Mouse (Mus musculus) spleen, embryonic (tissue): Measurements from ENCODE around the gene Npc1l1.

Source experiments
- CTCF ChIA-PET: fragments of 350-600 bp; sonication (Branson Sonifier 250); formaldehyde crosslinking; loops from one replicate; lab custom pipeline; 2022; lab: Charles Lee

The Npc1l1 gene

GRCm38 (mm10) chr11:6230012-6230411 lies at the start of gene Npc1l1:
Gene Npc1l1 (minus strand): TSS chr11:6230143.
- CTCF ChIA-PET: no interaction called here

- CTCF ChIA-PET: no interaction called here
Observed at GRCm38 (mm10) chr11:6276466-6276865, 46.5 kb upstream of the Npc1l1 start.

GRCm38 (mm10) chr11:6275094-6275484 lies 45.1 kb upstream of the Npc1l1 start:
- CTCF ChIA-PET: interaction anchor here (0.6 to 1.7 kb wide), 5 partner anchors 8 to 192 kb away, joined by 3 to 6 read pairs (median 4); no protein-coding TSS in a partner anchor

GRCm38 (mm10) chr11:6274387-6275093 lies 44.6 kb upstream of the Npc1l1 start, which contains the start of gene Tmed4:
Gene Tmed4 (minus strand): TSS chr11:6274870.
- CTCF ChIA-PET: interaction anchor here (0.6 to 1.7 kb wide), 5 partner anchors 8 to 191 kb away, joined by 3 to 6 read pairs (median 4); no protein-coding TSS in a partner anchor

- CTCF ChIA-PET: interaction anchor here (1.7 kb wide), 1 partner anchor 8 kb away, joined by 4 read pairs; no protein-coding TSS in a partner anchor
Observed at GRCm38 (mm10) chr11:6273607-6274006, 43.7 kb upstream of the Npc1l1 start.

- CTCF ChIA-PET: interaction anchor here (0.6 to 1.4 kb wide), 3 partner anchors 7 to 935 kb away, joined by 3 to 19 read pairs (median 11); partner anchors contain the start of gene Tmed4
Observed at GRCm38 (mm10) chr11:6267320-6268254, 37.6 kb upstream of the Npc1l1 start, which contains the start of gene Ddx56. Gene Ddx56 (minus strand): TSS chr11:6267772.

- CTCF ChIA-PET: interaction anchor here (1.4 kb wide), 1 partner anchor 8 kb away, joined by 3 read pairs; the partner anchor contains the start of gene Tmed4
Observed at GRCm38 (mm10) chr11:6266621-6267020, 36.7 kb upstream of the Npc1l1 start.

GRCm38 (mm10) chr11:6261434-6262082 lies 31.6 kb upstream of the Npc1l1 start:
- CTCF ChIA-PET: interaction anchor here (1.8 kb wide), 1 partner anchor 14 kb away, joined by 6 read pairs; the partner anchor contains the start of gene Tmed4

- CTCF ChIA-PET: no interaction called here
Observed at GRCm38 (mm10) chr11:6259413-6259812, 29.5 kb upstream of the Npc1l1 start.

GRCm38 (mm10) chr11:6256490-6257072 lies 26.6 kb upstream of the Npc1l1 start:
- CTCF ChIA-PET: no interaction called here

GRCm38 (mm10) chr11:6254602-6255001 lies 24.7 kb upstream of the Npc1l1 start:
- CTCF ChIA-PET: interaction anchor here (0.8 kb wide), 1 partner anchor 272 kb away, joined by 3 read pairs; no protein-coding TSS in a partner anchor

- CTCF ChIA-PET: no interaction called here
Observed at GRCm38 (mm10) chr11:6252824-6253223, 22.9 kb upstream of the Npc1l1 start.

GRCm38 (mm10) chr11:6252248-6252647 lies 22.3 kb upstream of the Npc1l1 start:
- CTCF ChIA-PET: no interaction called here

GRCm38 (mm10) chr11:6244707-6245106 lies 14.8 kb upstream of the Npc1l1 start:
- CTCF ChIA-PET: interaction anchor here (0.7 kb wide), 1 partner anchor 30 kb away, joined by 3 read pairs; no protein-coding TSS in a partner anchor

GRCm38 (mm10) chr11:6233025-6233424 lies 3.1 kb upstream of the Npc1l1 start:
- CTCF ChIA-PET: no interaction called here

- CTCF ChIA-PET: no interaction called here
Observed at GRCm38 (mm10) chr11:6224541-6225229, 5.3 kb downstream of the Npc1l1 start.

GRCm38 (mm10) chr11:6222187-6222586 lies 7.8 kb downstream of the Npc1l1 start:
- CTCF ChIA-PET: no interaction called here

- CTCF ChIA-PET: no interaction called here
Observed at GRCm38 (mm10) chr11:6219967-6220366, 10.0 kb downstream of the Npc1l1 start.

GRCm38 (mm10) chr11:6218189-6218896 lies 11.6 kb downstream of the Npc1l1 start:
- CTCF ChIA-PET: no interaction called here
